Mouse (Mus musculus): Measurements from ENCODE around the gene Il2rb. TPM values are rescaled to one million over a fixed set of nuclear protein-coding genes. Genes with fewer than 3 reads are reported as not detected.

Il2rb gene
- polyA plus RNA-seq, 1 experiment from 2014 or later = 1.1 TPM

- H3K4me3 ChIP-seq (ENCODE audit: low read depth, low read length) = no peak overlapping the region
- H3K36me3 ChIP-seq (ENCODE audit: control insufficient read depth, insufficient read depth) = no peaks in the 10 kb centered on the region
- no peaks in the 10 kb centered on the region for H3K27me3 ChIP-seq (ENCODE audit: control insufficient read depth, insufficient read depth, low read depth, low read length)
- H3K4me1 ChIP-seq (ENCODE audit: control insufficient read depth, low read depth, low read length) = peaks cover 27% of the 10 kb centered on the region
- WGBS (ENCODE audit: insufficient replicate concordance) = 55% methylated on average over 6 of the region's 6 CpGs
- no peak for ATAC-seq (ENCODE audit: low read depth)
- H3K9me3 ChIP-seq (replicated peaks; ENCODE audit: control insufficient read depth, low read length) = no peaks in the 10 kb centered on the region
- no peak overlapping the region for H3K4me2 ChIP-seq (ENCODE audit: low read depth, low read length)
- no peak overlapping the region for H3K27ac ChIP-seq (ENCODE audit: low read length)
- H3K9ac ChIP-seq (ENCODE audit: low read depth, low read length) = no peak overlapping the region
Measured at GRCm38 (mm10) chr15:78450419-78450768, 44.7 kb downstream of the Il2rb start.

DNA sequence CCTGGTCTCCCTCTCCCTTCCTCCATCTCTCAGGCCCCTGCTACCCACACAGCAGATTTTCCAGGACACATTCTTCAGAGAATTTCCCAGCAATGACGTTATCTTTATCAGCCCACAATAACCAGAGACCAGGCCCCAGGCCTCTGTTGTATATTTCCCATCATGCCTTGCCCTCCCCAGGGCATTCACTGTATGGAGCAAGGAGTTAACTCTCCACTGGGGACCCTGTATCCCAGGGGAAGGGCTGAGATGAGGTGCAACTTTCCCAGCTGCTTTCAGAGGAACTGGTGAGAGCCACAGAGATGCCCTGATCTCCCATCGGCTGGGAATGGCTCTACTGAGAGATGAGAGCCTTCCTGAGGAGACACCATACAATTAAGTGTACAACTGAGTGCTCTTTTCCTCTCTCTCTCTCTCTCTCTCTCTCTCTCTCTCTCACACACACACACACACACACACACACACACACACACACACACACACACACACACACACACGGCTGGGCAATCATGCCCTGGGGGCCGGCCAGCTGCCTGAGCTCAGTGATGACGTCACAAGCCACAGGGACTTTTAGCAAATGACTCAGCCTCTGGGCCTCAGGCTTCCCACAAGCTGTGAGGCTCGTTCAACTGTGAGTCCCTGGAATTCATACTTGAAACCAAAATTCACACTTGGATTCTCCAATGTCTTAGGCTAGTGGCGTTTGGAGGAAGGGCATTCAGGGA is 45.2 kb downstream of the Il2rb start:
- H3K27ac ChIP-seq (ENCODE audit: low read length) = peak overlapping the region; percentile 22; the same call in 1 of the 2 replicates
- ATAC-seq (ENCODE audit: low read depth) = peak; percentile 32; the same call in 1 of the 2 replicates
- H3K9me3 ChIP-seq (replicated peaks; ENCODE audit: control insufficient read depth, low read length) = no peaks in the 10 kb centered on the region
- H3K36me3 ChIP-seq (ENCODE audit: control insufficient read depth, insufficient read depth) = no peaks in the 10 kb centered on the region
- H3K27me3 ChIP-seq (ENCODE audit: control insufficient read depth, insufficient read depth, low read depth, low read length) = no peaks in the 10 kb centered on the region
- H3K4me1 ChIP-seq (ENCODE audit: control insufficient read depth, low read depth, low read length) = peaks cover 27% of the 10 kb centered on the region
- WGBS (ENCODE audit: insufficient replicate concordance) = 14% methylated on average over 7 of the region's 7 CpGs
- H3K9ac ChIP-seq (ENCODE audit: low read depth, low read length) = no peak overlapping the region
- no peak overlapping the region for H3K4me3 ChIP-seq (ENCODE audit: low read depth, low read length)
- no peak overlapping the region for H3K4me2 ChIP-seq (ENCODE audit: low read depth, low read length)

DNA sequence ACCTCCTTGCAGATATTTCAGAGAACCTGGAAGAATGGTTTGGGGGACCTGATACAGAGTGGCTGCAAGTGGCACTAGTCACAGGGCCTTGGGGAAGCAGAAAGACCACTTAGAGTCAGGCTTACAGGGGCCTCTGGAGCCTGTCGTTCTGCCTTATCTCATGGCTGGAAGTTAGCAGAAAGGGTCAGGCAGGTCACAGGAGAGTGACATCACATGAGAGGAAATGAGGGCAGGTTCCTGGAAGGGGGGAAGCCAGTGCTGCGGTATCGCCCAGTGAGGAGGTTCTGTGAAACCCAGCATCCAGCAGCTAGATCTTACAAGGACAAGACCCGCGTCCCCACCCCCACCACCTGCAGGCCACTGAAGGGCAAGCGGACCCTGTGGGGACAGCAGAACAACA is 45.9 kb downstream of the Il2rb start:
- H3K36me3 ChIP-seq (ENCODE audit: control insufficient read depth, insufficient read depth) = no peaks in the 10 kb centered on the region
- peak overlapping the region; percentile 19; the same call in 1 of the 2 replicates for H3K27ac ChIP-seq (ENCODE audit: low read length)
- WGBS (ENCODE audit: insufficient replicate concordance) = 33% methylated on average over 6 of the region's 6 CpGs
- no peak overlapping the region for H3K4me3 ChIP-seq (ENCODE audit: low read depth, low read length)
- no peaks in the 10 kb centered on the region for H3K27me3 ChIP-seq (ENCODE audit: control insufficient read depth, insufficient read depth, low read depth, low read length)
- no peak overlapping the region; the same call in 1 of the 2 replicates for H3K9ac ChIP-seq (ENCODE audit: low read depth, low read length)
- H3K4me1 ChIP-seq (ENCODE audit: control insufficient read depth, low read depth, low read length) = peaks cover 27% of the 10 kb centered on the region
- H3K4me2 ChIP-seq (ENCODE audit: low read depth, low read length) = no peak overlapping the region
- ATAC-seq (ENCODE audit: low read depth) = no peak
- no peaks in the 10 kb centered on the region for H3K9me3 ChIP-seq (replicated peaks; ENCODE audit: control insufficient read depth, low read length)

- Histone ChIP-seq H3K9ac (ENCODE audit: low read depth, low read length) (peak overlapping the region; percentile 39), H3K4me1 (ENCODE audit: control insufficient read depth, low read depth, low read length) (peaks cover 27% of the 10 kb centered on the region), H3K4me3 (ENCODE audit: low read depth, low read length) (peak overlapping the region; percentile 49), H3K27me3 (ENCODE audit: control insufficient read depth, insufficient read depth, low read depth, low read length) (no peaks in the 10 kb centered on the region), H3K4me2 (ENCODE audit: low read depth, low read length) (peak overlapping the region; percentile 80), H3K36me3 (ENCODE audit: control insufficient read depth, insufficient read depth) (no peaks in the 10 kb centered on the region), H3K9me3 (replicated peaks; ENCODE audit: control insufficient read depth, low read length) (no peaks in the 10 kb centered on the region), H3K27ac (ENCODE audit: low read length) (peak overlapping the region; percentile 70; the same call in 1 of the 2 replicates)
- ATAC-seq (ENCODE audit: low read depth) = peak; percentile 31; the same call in 1 of the 2 replicates
- WGBS (ENCODE audit: insufficient replicate concordance) = 1% methylated on average over 22 of the region's 22 CpGs
Measured at GRCm38 (mm10) chr15:78447746-78448535, 47.1 kb downstream of the Il2rb start.

GRCm38 (mm10) chr15:78447121-78447520 is 48.0 kb downstream of the Il2rb start:
- ATAC-seq (ENCODE audit: low read depth) = no peak
- H3K27me3 ChIP-seq (ENCODE audit: control insufficient read depth, insufficient read depth, low read depth, low read length) = no peaks in the 10 kb centered on the region
- no peaks in the 10 kb centered on the region for H3K36me3 ChIP-seq (ENCODE audit: control insufficient read depth, insufficient read depth)
- H3K4me3 ChIP-seq (ENCODE audit: low read depth, low read length) = no peak overlapping the region
- no peak overlapping the region for H3K4me2 ChIP-seq (ENCODE audit: low read depth, low read length)
- no peak overlapping the region for H3K9ac ChIP-seq (ENCODE audit: low read depth, low read length)
- no peak overlapping the region for H3K27ac ChIP-seq (ENCODE audit: low read length)
- H3K4me1 ChIP-seq (ENCODE audit: control insufficient read depth, low read depth, low read length) = peaks cover 27% of the 10 kb centered on the region
- H3K9me3 ChIP-seq (replicated peaks; ENCODE audit: control insufficient read depth, low read length) = no peaks in the 10 kb centered on the region
- WGBS (ENCODE audit: insufficient replicate concordance) = 49% methylated on average over 7 of the region's 7 CpGs

- Histone ChIP-seq H3K9me3 (replicated peaks; ENCODE audit: control insufficient read depth, low read length) (no peaks in the 10 kb centered on the region), H3K4me2 (ENCODE audit: low read depth, low read length) (no peak overlapping the region), H3K36me3 (ENCODE audit: control insufficient read depth, insufficient read depth) (no peaks in the 10 kb centered on the region), H3K27ac (ENCODE audit: low read length) (no peak overlapping the region), H3K4me1 (ENCODE audit: control insufficient read depth, low read depth, low read length) (peaks cover 11% of the 10 kb centered on the region), H3K9ac (ENCODE audit: low read depth, low read length) (no peak overlapping the region), H3K27me3 (ENCODE audit: control insufficient read depth, insufficient read depth, low read depth, low read length) (no peaks in the 10 kb centered on the region), H3K4me3 (ENCODE audit: low read depth, low read length) (no peak overlapping the region)
- WGBS (ENCODE audit: insufficient replicate concordance) = 51% methylated on average over 6 of the region's 6 CpGs
- no peak for ATAC-seq (ENCODE audit: low read depth)
Measured at GRCm38 (mm10) chr15:78443857-78444256, 51.2 kb downstream of the Il2rb start.

GRCm38 (mm10) chr15:78442231-78442630 is 52.8 kb downstream of the Il2rb start:
- no peak overlapping the region for H3K4me3 ChIP-seq (ENCODE audit: low read depth, low read length)
- no peak overlapping the region for H3K27ac ChIP-seq (ENCODE audit: low read length)
- H3K36me3 ChIP-seq (ENCODE audit: control insufficient read depth, insufficient read depth) = no peaks in the 10 kb centered on the region
- ATAC-seq (ENCODE audit: low read depth) = no peak
- H3K9me3 ChIP-seq (replicated peaks; ENCODE audit: control insufficient read depth, low read length) = no peaks in the 10 kb centered on the region
- no peak overlapping the region for H3K9ac ChIP-seq (ENCODE audit: low read depth, low read length)
- peaks cover 2% of the 10 kb centered on the region; the same call in 1 of the 2 replicates for H3K4me1 ChIP-seq (ENCODE audit: control insufficient read depth, low read depth, low read length)
- H3K27me3 ChIP-seq (ENCODE audit: control insufficient read depth, insufficient read depth, low read depth, low read length) = peaks cover 7% of the 10 kb centered on the region
- 74% methylated on average over 19 of the region's 19 CpGs for WGBS (ENCODE audit: insufficient replicate concordance)
- H3K4me2 ChIP-seq (ENCODE audit: low read depth, low read length) = no peak overlapping the region

DNA sequence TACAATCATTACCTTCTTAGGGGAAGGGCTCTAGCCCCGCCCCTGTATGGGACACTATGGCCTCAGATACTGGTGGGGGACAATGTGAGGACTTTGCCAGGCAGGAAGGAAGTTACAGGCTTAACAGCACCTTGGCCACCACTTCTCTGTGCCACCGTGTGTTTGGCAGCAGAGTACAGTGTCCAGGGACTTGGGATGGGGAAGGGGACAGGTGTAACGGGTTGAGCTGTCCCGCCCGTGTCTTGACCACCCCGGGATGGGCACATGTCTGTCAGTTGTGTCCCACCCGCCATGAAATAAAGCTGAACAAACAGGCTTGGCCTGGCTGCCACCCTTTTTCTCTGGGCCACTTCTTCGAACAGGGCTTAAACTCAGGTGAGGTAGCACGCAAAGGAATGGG is 56.1 kb downstream of the Il2rb start:
- Histone ChIP-seq H3K4me1 (ENCODE audit: control insufficient read depth, low read depth, low read length) (peaks cover 5% of the 10 kb centered on the region; the same call in 1 of the 2 replicates), H3K4me2 (ENCODE audit: low read depth, low read length) (no peak overlapping the region), H3K4me3 (ENCODE audit: low read depth, low read length) (no peak overlapping the region), H3K27ac (ENCODE audit: low read length) (no peak overlapping the region), H3K9ac (ENCODE audit: low read depth, low read length) (no peak overlapping the region), H3K36me3 (ENCODE audit: control insufficient read depth, insufficient read depth) (no peaks in the 10 kb centered on the region), H3K27me3 (ENCODE audit: control insufficient read depth, insufficient read depth, low read depth, low read length) (peaks cover 21% of the 10 kb centered on the region), H3K9me3 (replicated peaks; ENCODE audit: control insufficient read depth, low read length) (no peaks in the 10 kb centered on the region)
- 55% methylated on average over 9 of the region's 9 CpGs for WGBS (ENCODE audit: insufficient replicate concordance)
- ATAC-seq (ENCODE audit: low read depth) = no peak

DNA sequence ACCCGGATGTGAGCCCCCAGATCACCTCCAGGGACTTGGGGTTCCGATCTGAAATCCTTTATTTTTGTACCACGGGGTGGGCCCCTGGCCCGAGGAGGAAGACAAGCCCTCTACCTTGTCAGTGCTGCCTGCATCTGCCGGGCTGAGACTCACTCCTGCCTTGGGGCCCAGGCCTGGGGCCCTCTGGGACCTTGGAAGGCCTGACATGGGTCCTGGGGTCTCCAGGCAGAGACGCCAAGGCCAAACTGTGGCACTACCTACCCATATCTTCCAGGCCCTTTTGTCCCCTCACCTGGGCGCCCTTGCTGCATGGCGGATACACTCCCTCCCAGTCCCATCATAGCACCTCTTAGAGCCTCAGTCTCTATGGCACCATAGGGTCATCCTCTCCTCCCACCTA is 56.6 kb downstream of the Il2rb start:
- H3K36me3 ChIP-seq (ENCODE audit: control insufficient read depth, insufficient read depth) = no peaks in the 10 kb centered on the region
- no peak overlapping the region for H3K4me2 ChIP-seq (ENCODE audit: low read depth, low read length)
- no peak overlapping the region for H3K27ac ChIP-seq (ENCODE audit: low read length)
- H3K4me1 ChIP-seq (ENCODE audit: control insufficient read depth, low read depth, low read length) = peaks cover 5% of the 10 kb centered on the region; the same call in 1 of the 2 replicates
- no peak overlapping the region for H3K9ac ChIP-seq (ENCODE audit: low read depth, low read length)
- no peaks in the 10 kb centered on the region for H3K9me3 ChIP-seq (replicated peaks; ENCODE audit: control insufficient read depth, low read length)
- H3K27me3 ChIP-seq (ENCODE audit: control insufficient read depth, insufficient read depth, low read depth, low read length) = peaks cover 21% of the 10 kb centered on the region
- no peak for ATAC-seq (ENCODE audit: low read depth)
- 55% methylated on average over 8 of the region's 8 CpGs for WGBS (ENCODE audit: insufficient replicate concordance)
- no peak overlapping the region for H3K4me3 ChIP-seq (ENCODE audit: low read depth, low read length)

Measured in liver, embryonic 16.5 days (tissue).